Mouse (Mus musculus): ENCODE measurements around the gene Lilr4b. TPM values are rescaled to one million over a fixed set of nuclear protein-coding genes. Genes with fewer than 3 reads are reported as not detected.

Lilr4b gene
- polyA plus RNA-seq, 1 experiment from 2014 or later, result 0.38 TPM

Other genes starting within 250 kb of the Lilr4b start
- 0.41 and 1.1 TPM in 2 replicates for gene Gm49339, start within 50 bp of the Lilr4b start, polyA plus RNA-seq (2014; fragmentation: Nextera tagmentation; extraction: Ambion mirVana)
- gene Lilrb4a, start 10.3 kb downstream of the Lilr4b start, polyA plus RNA-seq (2014; fragmentation: Nextera tagmentation; extraction: Ambion mirVana), result 1.2 and 2.7 TPM in 2 replicates
- gene Fam162b, start 109.9 kb downstream of the Lilr4b start, polyA plus RNA-seq (2014; fragmentation: Nextera tagmentation; extraction: Ambion mirVana), result 4.6 and 5.6 TPM in 2 replicates
- not detected in 2 replicates for gene Gprc6a, start 150.8 kb downstream of the Lilr4b start, polyA plus RNA-seq (2014; fragmentation: Nextera tagmentation; extraction: Ambion mirVana)
- not detected in 2 replicates for gene Rfx6, start 197.1 kb downstream of the Lilr4b start, polyA plus RNA-seq (2014; fragmentation: Nextera tagmentation; extraction: Ambion mirVana)

Measured in kidney, embryonic 14.5 days (tissue).